Mouse (Mus musculus) brain, embryonic 14.5 days (tissue): ENCODE data around the gene Edem2.

Source experiments
- CTCF ChIP-seq: fragments of 200-500 bp; IDR thresholded peaks from 2 replicates; pipeline ENCODE4 v1.5.1; 2012; ENCODE audit warnings: inconsistent platforms, mild to moderate bottlenecking, moderate library complexity, borderline replicate concordance; ENCODE audit not compliant: insufficient read depth, insufficient read length; ENCODE audit errors: extremely low read depth
- POLR2A ChIP-seq: fragments of 200-500 bp; IDR thresholded peaks from 2 replicates; pipeline ENCODE4 v1.6.1; 2012; ENCODE audit warnings: mild to moderate bottlenecking, inconsistent platforms, borderline replicate concordance; ENCODE audit not compliant: poor library complexity, insufficient read depth, insufficient read length, severe bottlenecking; ENCODE audit errors: extremely low read depth

DNA sequence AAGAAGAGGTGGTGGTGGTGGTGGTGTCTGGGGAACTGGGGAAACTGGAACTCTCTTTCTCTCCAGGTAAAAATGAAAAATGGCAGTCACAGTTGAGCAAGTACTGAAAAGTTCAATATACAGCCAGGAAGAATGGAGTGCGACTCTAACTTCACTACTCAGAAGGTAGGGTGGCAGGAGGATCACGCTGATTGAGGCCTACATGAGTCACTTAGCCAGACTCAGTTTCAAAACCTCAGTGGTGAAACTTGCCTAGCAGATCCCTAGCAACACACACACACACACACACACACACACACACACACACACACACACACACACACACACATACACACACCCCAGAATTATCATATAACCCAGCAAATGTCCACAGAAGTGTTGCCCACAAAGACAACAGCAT is 47.4 kb downstream of the Edem2 start:
- TF ChIP-seq CTCF = no peak
- TF ChIP-seq POLR2A = no peak
